Mouse (Mus musculus) ES-Bruce4 (cell line): ENCODE measurements around the gene Gm49393. TPM values are rescaled to one million over a fixed set of nuclear protein-coding genes. Genes with fewer than 3 reads are reported as not detected.

ENCODE experiments used
- H3K27ac ChIP-seq: 2 replicates; pipeline ENCODE4 v1.5.1; 2012; ENCODE audit warnings: low read length, inconsistent platforms; ENCODE audit not compliant: insufficient read depth
- H3K27me3 ChIP-seq: 2 replicates; pipeline ENCODE4 v1.6.1; 2012; ENCODE audit warnings: mild to moderate bottlenecking, low read length, inconsistent platforms; ENCODE audit not compliant: control insufficient read depth, poor library complexity, insufficient read depth, severe bottlenecking
- H3K36me3 ChIP-seq: 2 replicates; pipeline ENCODE4 v1.6.1; 2012; ENCODE audit warnings: inconsistent platforms, mild to moderate bottlenecking, low read length, moderate library complexity; ENCODE audit not compliant: control insufficient read depth, poor library complexity, insufficient read depth, severe bottlenecking
- H3K4me1 ChIP-seq: one replicate; pipeline ENCODE4 v1.8.1; 2011; ENCODE audit warnings: low read length; ENCODE audit not compliant: control insufficient read depth, insufficient read depth
- H3K4me3 ChIP-seq: 2 replicates; pipeline ENCODE4 v1.5.1; 2011; ENCODE audit warnings: low read depth, mild to moderate bottlenecking, low read length
- H3K9ac ChIP-seq: 2 replicates; pipeline ENCODE4 v1.6.1; 2012; ENCODE audit warnings: low read depth, mild to moderate bottlenecking, inconsistent platforms; ENCODE audit not compliant: poor library complexity, severe bottlenecking
- H3K9me3 ChIP-seq: replicated peaks from 2 replicates; pipeline ENCODE4 v1.6.1; 2012; ENCODE audit warnings: mild to moderate bottlenecking, low read length, inconsistent platforms; ENCODE audit not compliant: control insufficient read depth, poor library complexity, insufficient read depth, severe bottlenecking
- CTCF ChIP-seq: IDR thresholded peaks from one replicate; pipeline ENCODE4 v1.8.1; 2011; ENCODE audit warnings: low read depth, low read length
- EP300 ChIP-seq: IDR thresholded peaks from 2 replicates; pipeline ENCODE4 v1.6.1; 2011; ENCODE audit warnings: low read depth, low read length; ENCODE audit not compliant: insufficient read depth
- POLR2A ChIP-seq: IDR thresholded peaks from one replicate; pipeline ENCODE4 v1.8.1; 2011; ENCODE audit warnings: low read length; ENCODE audit not compliant: insufficient read depth
- polyA plus RNA-seq: library from polyadenylated mRNA; stranded (reverse); fragments of >200 nt; gene quantifications from 2 replicates; pipeline ENCODE4 v1.2.4, GENCODE M21; 2011; ENCODE audit warnings: low read depth; ENCODE audit not compliant: missing spikeins, insufficient read depth, insufficient read length

Gene Gm49393
- polyA plus RNA-seq, 1 experiment, result not detected

- H3K27ac ChIP-seq, result no peak overlapping the region
- no peaks in the 10 kb centered on the region for H3K27me3 ChIP-seq
- no peaks in the 10 kb centered on the region for H3K36me3 ChIP-seq
- no peak overlapping the region for H3K4me3 ChIP-seq
- TF ChIP-seq EP300 (no peak), POLR2A (no peak), CTCF (no peak)
- no peaks in the 10 kb centered on the region for H3K4me1 ChIP-seq
- no peak overlapping the region for H3K9ac ChIP-seq
- no peaks in the 10 kb centered on the region for H3K9me3 ChIP-seq
These were observed 121.7 kb downstream of the Gm49393 start for GRCm38 (mm10) chr13:60813722-60814121.

GRCm38 (mm10) chr13:60812768-60813167 lies 122.6 kb downstream of the Gm49393 start:
- H3K36me3 ChIP-seq, result no peaks in the 10 kb centered on the region
- H3K4me3 ChIP-seq, result no peak overlapping the region
- H3K9ac ChIP-seq, result no peak overlapping the region
- H3K9me3 ChIP-seq, result no peaks in the 10 kb centered on the region
- no peak for TF ChIP-seq CTCF
- TF ChIP-seq POLR2A, result no peak
- no peak for TF ChIP-seq EP300
- H3K27ac ChIP-seq, result no peak overlapping the region
- no peaks in the 10 kb centered on the region for H3K4me1 ChIP-seq
- no peaks in the 10 kb centered on the region for H3K27me3 ChIP-seq

- no peaks in the 10 kb centered on the region for H3K4me1 ChIP-seq
- H3K9me3 ChIP-seq, result no peaks in the 10 kb centered on the region
- no peak overlapping the region for H3K9ac ChIP-seq
- H3K27me3 ChIP-seq, result no peaks in the 10 kb centered on the region
- TF ChIP-seq POLR2A (no peak), CTCF (no peak), EP300 (no peak)
- H3K27ac ChIP-seq, result no peak overlapping the region
- no peak overlapping the region for H3K4me3 ChIP-seq
- no peaks in the 10 kb centered on the region for H3K36me3 ChIP-seq
These were observed 125.7 kb downstream of the Gm49393 start for GRCm38 (mm10) chr13:60809690-60810089.

Other genes with a start within 250 kb of the Gm49393 start
- gene BC051665, start 149.2 kb downstream of the Gm49393 start, polyA plus RNA-seq, result not detected in 2 replicates
- not detected in 2 replicates for gene Ctsll3, start 132.7 kb downstream of the Gm49393 start, polyA plus RNA-seq
- gene 4930486L24Rik, start 71.1 kb downstream of the Gm49393 start, polyA plus RNA-seq, result 0.67 and 1.1 TPM in 2 replicates
- gene Gm49392, start 38.7 kb downstream of the Gm49393 start, polyA plus RNA-seq, result not detected in 2 replicates
- not detected in 2 replicates for gene Ctla2b, start 38.1 kb downstream of the Gm49393 start, polyA plus RNA-seq
- gene Tpbpb, start 30.7 kb downstream of the Gm49393 start, polyA plus RNA-seq, result 5.3 and 14.0 TPM in 2 replicates
- not detected in 2 replicates for gene Gm49391, start 981 bp upstream of the Gm49393 start, polyA plus RNA-seq
- gene Ctla2a, start 1.0 kb upstream of the Gm49393 start, polyA plus RNA-seq, result 4.2 and 6.0 TPM in 2 replicates
- 14.2 and 34.1 TPM in 2 replicates for gene Tpbpa, start 6.4 kb upstream of the Gm49393 start, polyA plus RNA-seq
- 3.8 and 5.8 TPM in 2 replicates for gene Ctsj, start 70.4 kb upstream of the Gm49393 start, polyA plus RNA-seq
- gene Ctsq, start 105.0 kb upstream of the Gm49393 start, polyA plus RNA-seq, result 0.65 and 1.4 TPM in 2 replicates
- 0.70 TPM in 1 of 2 replicates, not detected in the other for gene Ctsr, start 228.7 kb upstream of the Gm49393 start, polyA plus RNA-seq